Mouse (Mus musculus): ENCODE measurements around the gene Abcb10.

- TF ChIP-seq CTCF (IDR thresholded peaks at IDR 0.05; ENCODE audit: low read depth, low read length) = no peak
- no peak for TF ChIP-seq GATA1 (IDR thresholded peaks at IDR 0.05; ENCODE audit: borderline replicate concordance, low read length)
These were observed 80.3 kb downstream of the Abcb10 start for GRCm38 (mm10) chr8:123902653-123903052.
